Mouse (Mus musculus): ENCODE data around the gene Col9a3. TPM values are rescaled to one million over a fixed set of nuclear protein-coding genes. Genes with fewer than 3 reads are reported as not detected.

Col9a3 gene
- polyA plus RNA-seq, 1 experiment from 2014 or later = 7.3 TPM

Other genes with a start within 250 kb of the Col9a3 start
- gene Slco4a1, start 141.5 kb upstream of the Col9a3 start, polyA plus RNA-seq (2014; fragmentation: Nextera tagmentation; extraction: Ambion mirVana) = 4.7 and 6.1 TPM in 2 replicates
- gene Ntsr1, start 97.8 kb upstream of the Col9a3 start, polyA plus RNA-seq (2014; fragmentation: Nextera tagmentation; extraction: Ambion mirVana) = 0.15 and 0.21 TPM in 2 replicates
- 49.5 and 51.9 TPM in 2 replicates for gene Mrgbp, start 16.5 kb upstream of the Col9a3 start, polyA plus RNA-seq (2014; fragmentation: Nextera tagmentation; extraction: Ambion mirVana)
- gene Ogfr, start 8.5 kb upstream of the Col9a3 start, polyA plus RNA-seq (2014; fragmentation: Nextera tagmentation; extraction: Ambion mirVana) = 98.6 and 108 TPM in 2 replicates
- gene Tcfl5, start 44.9 kb downstream of the Col9a3 start, polyA plus RNA-seq (2014; fragmentation: Nextera tagmentation; extraction: Ambion mirVana) = 0.17 and 0.23 TPM in 2 replicates
- gene Dido1, start 112.2 kb downstream of the Col9a3 start, polyA plus RNA-seq (2014; fragmentation: Nextera tagmentation; extraction: Ambion mirVana) = 39.8 and 44.1 TPM in 2 replicates
- gene Gid8, start 112.3 kb downstream of the Col9a3 start, polyA plus RNA-seq (2014; fragmentation: Nextera tagmentation; extraction: Ambion mirVana) = 58.1 and 64.5 TPM in 2 replicates
- gene Slc17a9, start 127.5 kb downstream of the Col9a3 start, polyA plus RNA-seq (2014; fragmentation: Nextera tagmentation; extraction: Ambion mirVana) = 0.11 and 0.57 TPM in 2 replicates
- 0.85 and 0.87 TPM in 2 replicates for gene Bhlhe23, start 179.1 kb downstream of the Col9a3 start, polyA plus RNA-seq (2014; fragmentation: Nextera tagmentation; extraction: Ambion mirVana)